Mouse (Mus musculus) CH12.LX (cell line): ENCODE measurements around the gene Wee1.

Experiments used
- CHD2 ChIP-seq: IDR thresholded peaks from 2 replicates; pipeline ENCODE4 v1.6.1; 2011; ENCODE audit warnings: low read length, improper control_type of control experiment
- CTCF ChIP-seq, 2 experiments: IDR thresholded peaks in 1 of 2; conservative IDR thresholded peaks in 1 of 2; 2 replicates each; pipeline ENCODE4 v1.5.1; 2011 to 2012; ENCODE audit warnings: low read depth in 2 of 2, low read length in 2 of 2, improper control_type of control experiment in 1 of 2, inconsistent platforms in 1 of 2, mild to moderate bottlenecking in 1 of 2, moderate library complexity in 1 of 2
- IRF4 ChIP-seq: IDR thresholded peaks from 2 replicates; pipeline ENCODE4 v1.6.1; 2014; ENCODE audit warnings: low read depth, mild to moderate bottlenecking, inconsistent platforms, low read length, improper control_type of control experiment
- JUND ChIP-seq: conservative IDR thresholded peaks from 2 replicates; pipeline ENCODE4 v1.6.1; 2011; ENCODE audit warnings: low read depth, low read length, improper control_type of control experiment
- NRF1 ChIP-seq: IDR thresholded peaks from 2 replicates; pipeline ENCODE4 v1.6.1; 2014; ENCODE audit warnings: low read depth, mild to moderate bottlenecking, inconsistent platforms, low read length, improper control_type of control experiment, moderate library complexity
- POLR2A ChIP-seq: IDR thresholded peaks from 2 replicates; pipeline ENCODE4 v1.6.1; 2011; ENCODE audit warnings: low read depth, mild to moderate bottlenecking, improper control_type of control experiment, low read length
- RAD21 ChIP-seq: IDR thresholded peaks from 2 replicates; pipeline ENCODE4 v1.6.1; 2011; ENCODE audit warnings: low read depth, mild to moderate bottlenecking, low read length, improper control_type of control experiment, moderate library complexity
- RCOR1 ChIP-seq: conservative IDR thresholded peaks from 2 replicates; pipeline ENCODE4 v1.6.1; 2012; ENCODE audit warnings: low read depth, mild to moderate bottlenecking, inconsistent platforms, low read length, improper control_type of control experiment
- USF2 ChIP-seq: conservative IDR thresholded peaks from 2 replicates; pipeline ENCODE4 v1.6.1; 2011; ENCODE audit warnings: low read depth, low read length, improper control_type of control experiment
- ZKSCAN1 ChIP-seq: IDR thresholded peaks from 2 replicates; pipeline ENCODE4 v1.6.1; 2012; ENCODE audit warnings: low read depth, inconsistent platforms, low read length, improper control_type of control experiment, borderline replicate concordance
- ZMIZ1 ChIP-seq: IDR thresholded peaks from 2 replicates; pipeline ENCODE4 v1.6.1; 2012; ENCODE audit warnings: low read depth, mild to moderate bottlenecking, inconsistent platforms, low read length, improper control_type of control experiment

GRCm38 (mm10) chr7:110160601-110161000 is 38.8 kb downstream of the Wee1 start:
- no peak for TF ChIP-seq NRF1
- no peak for TF ChIP-seq RAD21
- no peak for TF ChIP-seq POLR2A
- TF ChIP-seq CTCF (conservative IDR thresholded peaks at IDR 0.05 in 1 of 2, IDR thresholded peaks at IDR 0.05 in 1 of 2; ENCODE audit: low read depth in 2 of 2, low read length in 2 of 2): no peak
- no peak for TF ChIP-seq RCOR1
- no peak for TF ChIP-seq CHD2
- TF ChIP-seq ZKSCAN1: no peak
- TF ChIP-seq ZMIZ1: no peak
- TF ChIP-seq USF2: no peak
- TF ChIP-seq IRF4: no peak
- TF ChIP-seq JUND: no peak
